Mouse (Mus musculus) limb, embryonic 15.5 days (tissue): ENCODE data around the gene Ntn5. TPM values are rescaled to one million over a fixed set of nuclear protein-coding genes. Genes with fewer than 3 reads are reported as not detected.

Experiments
- ATAC-seq: fragments of 200-750 bp; cut with Nextera tagmentation; 2 replicates; pipeline ENCODE4 v1.8.0; 2017; ENCODE audit warnings: low read depth, moderate TSS enrichment; ENCODE audit not compliant: insufficient number of reproducible peaks, low FRiP score, low TSS enrichment
- H3K27ac ChIP-seq: fragments of 300-500 bp; sonication (generic); 2 replicates; pipeline ENCODE4 v1.5.1; 2015; ENCODE audit warnings: moderate library complexity, mild to moderate bottlenecking, inconsistent platforms
- H3K27me3 ChIP-seq: fragments of 300-500 bp; sonication (generic); 2 replicates; pipeline ENCODE4 v1.6.1; 2015; ENCODE audit warnings: inconsistent platforms
- H3K36me3 ChIP-seq: fragments of 300-500 bp; sonication (generic); 2 replicates; pipeline ENCODE4 v1.6.1; 2015; ENCODE audit warnings: inconsistent platforms
- H3K4me1 ChIP-seq: fragments of 300-500 bp; sonication (generic); 2 replicates; pipeline ENCODE4 v1.6.1; 2015; ENCODE audit warnings: inconsistent platforms
- H3K4me2 ChIP-seq: fragments of 300-500 bp; sonication (generic); 2 replicates; pipeline ENCODE4 v1.6.1; 2015; ENCODE audit warnings: mild to moderate bottlenecking, inconsistent platforms
- H3K4me3 ChIP-seq: fragments of 300-500 bp; sonication (generic); 2 replicates; pipeline ENCODE4 v1.5.1; 2015; ENCODE audit warnings: mild to moderate bottlenecking, inconsistent platforms
- H3K9ac ChIP-seq: fragments of 300-500 bp; sonication (generic); 2 replicates; pipeline ENCODE4 v1.6.1; 2015; ENCODE audit warnings: inconsistent platforms
- H3K9me3 ChIP-seq: fragments of 300-500 bp; sonication (generic); 2 replicates; pipeline ENCODE4 v1.6.1; 2016; ENCODE audit warnings: inconsistent platforms
- WGBS: fragments of 180-500 bp; shearing (Covaris S2); methylation state at CpG from one replicate; pipeline ENCODE4 v1.1.7; 2015; 5-methylcytosine and 5-hydroxymethylcytosine counted together
- polyA plus RNA-seq: library from polyadenylated mRNA; unstranded; fragments of >200 nt; fragmentation: Nextera tagmentation; extraction: Ambion mirVana; gene quantifications from 2 replicates; pipeline ENCODE4 v1.2.1, GENCODE M21; 2015

Ntn5 gene
- polyA plus RNA-seq, 1 experiment from 2014 or later, result 0.50 TPM

DNA sequence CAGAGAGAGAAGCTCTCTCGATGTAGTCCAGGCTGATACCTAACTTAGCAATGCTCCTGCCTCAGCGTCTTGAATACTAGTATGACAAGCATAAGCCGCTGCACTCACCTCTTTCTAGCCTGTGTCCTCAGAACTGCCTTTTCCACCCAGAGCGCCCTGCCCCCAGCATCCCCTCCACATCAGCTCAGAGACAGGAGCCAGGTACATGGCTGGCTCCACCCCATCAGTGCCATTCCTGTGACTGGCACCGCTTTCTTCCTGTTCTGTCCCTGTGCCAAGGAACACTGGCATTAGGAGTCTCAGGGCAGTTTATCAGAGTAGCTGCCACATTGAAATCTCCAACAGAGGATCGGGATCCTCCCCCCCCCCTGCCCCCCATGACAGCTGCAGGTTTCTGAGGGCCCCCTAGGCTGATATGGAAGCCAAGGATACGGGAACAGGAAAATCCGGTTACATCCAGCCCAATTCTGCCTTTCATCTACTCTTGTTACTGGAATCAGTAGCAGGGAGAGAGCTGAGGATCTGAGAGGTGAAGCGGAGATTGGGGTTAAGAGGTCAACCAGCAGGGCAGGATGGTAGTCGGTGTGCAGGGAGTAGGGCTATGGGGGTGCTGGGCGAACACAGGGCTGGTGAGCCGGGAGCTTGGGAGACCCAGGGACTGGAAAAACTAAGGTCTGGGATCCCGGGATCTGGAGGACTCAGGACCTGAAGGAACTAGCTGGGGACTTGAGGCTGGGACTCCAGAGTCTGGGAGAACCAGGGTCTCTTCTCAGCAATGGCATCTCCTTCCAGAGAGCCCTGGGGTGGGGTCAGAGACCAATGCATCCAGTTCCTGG lies 18.3 kb upstream of the Ntn5 start:
- no peak overlapping the region for H3K9ac ChIP-seq
- no peak overlapping the region for H3K4me2 ChIP-seq
- peak overlapping the region; percentile 48; the same call in 1 of the 2 replicates for H3K27ac ChIP-seq
- no peaks in the 10 kb centered on the region for H3K36me3 ChIP-seq
- no peaks in the 10 kb centered on the region for H3K9me3 ChIP-seq
- no peak overlapping the region for H3K4me3 ChIP-seq
- WGBS, result 41% methylated on average over 13 of the region's 13 CpGs
- no peaks in the 10 kb centered on the region for H3K27me3 ChIP-seq
- peaks cover 7% of the 10 kb centered on the region; the same call in 1 of the 2 replicates for H3K4me1 ChIP-seq
- ATAC-seq, result no peak

- Histone ChIP-seq H3K4me1 (peaks cover 7% of the 10 kb centered on the region; the same call in 1 of the 2 replicates), H3K27ac (peak within 1 kb of the TSS; percentile 48; the same call in 1 of the 2 replicates), H3K9ac (no peak within 1 kb of the TSS), H3K4me3 (no peak within 1 kb of the TSS), H3K4me2 (no peak within 1 kb of the TSS), H3K9me3 (no peaks in the 10 kb centered on the region), H3K36me3 (no peaks in the 10 kb centered on the region), H3K27me3 (no peaks in the 10 kb centered on the region)
- ATAC-seq, result no peak
- WGBS, result 82% methylated on average over 7 of the region's 7 CpGs
Measured at GRCm38 (mm10) chr7:45666161-45666560, 17.7 kb upstream of the Ntn5 start, which contains the start of gene Fut2. TSS of gene Fut2 (minus strand) at chr7:45666394.

DNA sequence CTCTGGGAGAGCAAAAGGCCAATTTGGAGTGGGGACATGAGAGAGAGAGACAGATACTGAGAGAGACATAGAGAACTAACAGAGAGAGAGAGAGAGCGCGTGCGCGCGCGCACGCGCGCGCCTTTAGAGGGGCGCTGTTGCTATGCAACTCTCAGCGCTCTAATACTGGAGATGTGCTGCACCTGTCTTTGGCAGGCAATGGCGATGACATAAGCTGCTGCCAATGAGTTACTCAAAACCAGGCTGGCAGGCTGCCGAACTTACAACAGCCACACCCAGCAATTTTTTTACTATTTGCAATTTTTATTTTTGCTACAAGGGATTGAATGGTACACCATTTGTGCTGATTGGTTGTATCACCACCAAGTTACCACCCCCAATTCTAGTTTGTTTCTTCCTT lies 16.1 kb upstream of the Ntn5 start:
- Histone ChIP-seq H3K9ac (no peak overlapping the region), H3K27ac (no peak overlapping the region), H3K4me1 (peaks cover 7% of the 10 kb centered on the region; the same call in 1 of the 2 replicates), H3K36me3 (no peaks in the 10 kb centered on the region), H3K9me3 (no peaks in the 10 kb centered on the region), H3K4me2 (no peak overlapping the region), H3K27me3 (no peaks in the 10 kb centered on the region), H3K4me3 (no peak overlapping the region)
- 65% methylated on average over 14 of the region's 14 CpGs for WGBS
- no peak for ATAC-seq

GRCm38 (mm10) chr7:45668921-45669320 lies 14.9 kb upstream of the Ntn5 start:
- Histone ChIP-seq H3K9ac (no peak overlapping the region), H3K4me1 (peaks cover 7% of the 10 kb centered on the region; the same call in 1 of the 2 replicates), H3K36me3 (no peaks in the 10 kb centered on the region), H3K9me3 (no peaks in the 10 kb centered on the region), H3K4me2 (no peak overlapping the region), H3K27me3 (no peaks in the 10 kb centered on the region), H3K27ac (no peak overlapping the region), H3K4me3 (no peak overlapping the region)
- 95% methylated on average over 9 of the region's 9 CpGs for WGBS
- no peak for ATAC-seq

GRCm38 (mm10) chr7:45677627-45678295 lies 6.1 kb upstream of the Ntn5 start:
- Histone ChIP-seq H3K9ac (no peak overlapping the region), H3K9me3 (no peaks in the 10 kb centered on the region), H3K36me3 (no peaks in the 10 kb centered on the region), H3K4me2 (no peak overlapping the region), H3K4me3 (no peak overlapping the region), H3K4me1 (peaks cover 3% of the 10 kb centered on the region), H3K27me3 (no peaks in the 10 kb centered on the region), H3K27ac (no peak overlapping the region)
- no peak for ATAC-seq
- WGBS, result 72% methylated on average over 7 of the region's 7 CpGs

GRCm38 (mm10) chr7:45678513-45678912 lies 5.3 kb upstream of the Ntn5 start:
- WGBS, result 88% methylated on average over 14 of the region's 14 CpGs
- Histone ChIP-seq H3K4me3 (no peak overlapping the region), H3K9ac (no peak overlapping the region), H3K27ac (no peak overlapping the region), H3K27me3 (no peaks in the 10 kb centered on the region), H3K36me3 (no peaks in the 10 kb centered on the region), H3K4me1 (peaks cover 3% of the 10 kb centered on the region), H3K4me2 (no peak overlapping the region), H3K9me3 (no peaks in the 10 kb centered on the region)
- ATAC-seq, result no peak

- no peak overlapping the region for H3K4me2 ChIP-seq
- WGBS, result 74% methylated on average over 14 of the region's 14 CpGs
- no peak for ATAC-seq
- H3K27ac ChIP-seq, result no peak overlapping the region
- no peak overlapping the region for H3K4me3 ChIP-seq
- no peaks in the 10 kb centered on the region for H3K36me3 ChIP-seq
- H3K9ac ChIP-seq, result no peak overlapping the region
- no peaks in the 10 kb centered on the region for H3K27me3 ChIP-seq
- peaks cover 9% of the 10 kb centered on the region for H3K4me1 ChIP-seq
- H3K9me3 ChIP-seq, result no peaks in the 10 kb centered on the region
Measured at GRCm38 (mm10) chr7:45679966-45680621, 3.7 kb upstream of the Ntn5 start.

- ATAC-seq, result no peak
- Histone ChIP-seq H3K36me3 (no peaks in the 10 kb centered on the region), H3K27me3 (no peaks in the 10 kb centered on the region), H3K27ac (no peak overlapping the region), H3K9ac (no peak overlapping the region), H3K4me2 (no peak overlapping the region), H3K4me3 (no peak overlapping the region), H3K9me3 (no peaks in the 10 kb centered on the region), H3K4me1 (peaks cover 20% of the 10 kb centered on the region)
- 82% methylated on average over 8 of the region's 8 CpGs for WGBS
Measured at GRCm38 (mm10) chr7:45681046-45681736, 2.6 kb upstream of the Ntn5 start.

- ATAC-seq, result peak; percentile 52; the same call in 1 of the 2 replicates
- no peak overlapping the region for H3K9ac ChIP-seq
- no peaks in the 10 kb centered on the region for H3K9me3 ChIP-seq
- H3K4me3 ChIP-seq, result peak overlapping the region; percentile 15; the same call in 1 of the 2 replicates
- no peaks in the 10 kb centered on the region for H3K36me3 ChIP-seq
- H3K4me2 ChIP-seq, result peak overlapping the region; percentile 40
- peaks cover 26% of the 10 kb centered on the region for H3K4me1 ChIP-seq
- H3K27ac ChIP-seq, result peak overlapping the region; percentile 55; the same call in 1 of the 2 replicates
- H3K27me3 ChIP-seq, result no peaks in the 10 kb centered on the region
- WGBS, result 32% methylated on average over 14 of the region's 14 CpGs
Measured at GRCm38 (mm10) chr7:45682144-45683126, 1.4 kb upstream of the Ntn5 start.

GRCm38 (mm10) chr7:45685811-45686210 lies 2.0 kb downstream of the Ntn5 start:
- no peak overlapping the region for H3K4me2 ChIP-seq
- no peak overlapping the region for H3K4me3 ChIP-seq

More at GRCm38 (mm10) chr7:45685811-45686210, 2.0 kb downstream of the Ntn5 start:
- peaks cover 26% of the 10 kb centered on the region for H3K4me1 ChIP-seq
- WGBS, result 30% methylated on average over 10 of the region's 10 CpGs
- H3K27me3 ChIP-seq, result no peaks in the 10 kb centered on the region
- no peaks in the 10 kb centered on the region for H3K9me3 ChIP-seq
- no peak overlapping the region for H3K27ac ChIP-seq
- ATAC-seq, result no peak
- no peak overlapping the region for H3K9ac ChIP-seq
- H3K36me3 ChIP-seq, result no peaks in the 10 kb centered on the region
